Mouse (Mus musculus): Measurements from ENCODE around the gene Wrnip1.

GRCm38 (mm10) chr13:32795166-32795565 lies 6.7 kb upstream of the Wrnip1 start:
- no peak for TF ChIP-seq CTCF (IDR thresholded peaks at IDR 0.05; ENCODE audit: low read depth)
- no peak for TF ChIP-seq EP300 (IDR thresholded peaks at IDR 0.05; ENCODE audit: low read depth)

Data from heart, postnatal 0 days (tissue).